Mouse (Mus musculus) megakaryocyte, embryonic 14.5 days (primary cell): Measurements from ENCODE around the gene Gal.

ENCODE experiments used
- FLI1 ChIP-seq: IDR thresholded peaks from 2 replicates; pipeline ENCODE4 v1.6.1; 2012; ENCODE audit warnings: low read length, inconsistent platforms, mixed read lengths
- GATA1 ChIP-seq: IDR thresholded peaks from 3 replicates; pipeline ENCODE4 v1.6.1; 2012; ENCODE audit warnings: mixed read lengths, low read length, inconsistent platforms, borderline replicate concordance

DNA sequence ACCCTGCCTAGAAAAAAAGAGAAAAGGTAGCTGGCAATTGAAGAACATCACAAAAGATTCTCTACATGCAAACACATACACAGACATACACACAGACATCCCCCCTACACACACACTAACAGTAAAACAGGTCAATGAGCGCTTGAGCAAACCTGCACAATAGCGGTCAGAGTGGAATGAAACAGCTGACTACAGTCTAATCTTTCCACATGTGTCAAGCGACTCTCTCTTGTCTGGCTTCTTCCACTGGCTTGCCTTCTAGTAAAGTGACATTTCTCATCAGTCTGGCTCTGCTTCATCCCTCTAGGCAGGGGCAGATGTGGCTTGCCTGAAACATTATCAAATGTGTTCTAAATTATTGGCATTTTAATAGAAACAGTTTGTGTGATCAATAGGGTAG lies 20.1 kb downstream of the Gal start:
- TF ChIP-seq GATA1 (no peak), FLI1 (no peak)
